Comparison of ENCODE assay signal across 8 mouse cellular contexts in the genomic region with DNA sequence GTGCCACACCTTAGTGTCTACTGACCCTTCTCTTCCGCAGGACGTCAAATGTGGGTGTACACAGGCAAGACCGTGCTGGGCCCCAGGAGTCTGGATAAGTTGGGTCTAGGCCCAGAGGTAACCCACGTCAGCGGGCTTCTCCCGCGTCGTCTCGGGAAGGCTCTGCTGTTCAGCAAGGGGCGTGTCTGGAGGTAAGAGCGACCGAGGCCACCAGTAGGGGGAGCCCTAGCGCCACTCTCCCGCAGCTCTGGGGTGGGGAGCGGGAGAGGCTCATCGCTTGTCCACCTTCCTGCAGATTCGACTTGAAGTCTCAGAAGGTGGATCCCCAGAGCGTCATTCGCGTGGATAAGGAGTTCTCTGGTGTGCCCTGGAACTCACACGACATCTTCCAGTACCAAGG. TPM values are rescaled to one million over a fixed set of nuclear protein-coding genes. Genes with fewer than 3 reads are reported as not detected.
DNase-seq lines count a peak whose midpoint lies in the region; ATAC-seq lines count a peak whose summit lies in the region.

No protein-coding gene starts in this region.

- H3K4me2 ChIP-seq in forebrain, embryonic 16.5 days (ENCODE audit: low read length): no peak overlapping the region; the same call in 1 of the 2 replicates
- peak overlapping the region; percentile 37 for H3K4me2 ChIP-seq in hindbrain, embryonic 13.5 days

- H3K9ac ChIP-seq in forebrain, embryonic 16.5 days (replicated peaks; ENCODE audit: low read depth, low read length): no peak overlapping the region
- no peak overlapping the region; the same call in 1 of the 2 replicates for H3K9ac ChIP-seq in hindbrain, embryonic 13.5 days

- no peak overlapping the region for H3K27ac ChIP-seq in forebrain, embryonic 16.5 days (ENCODE audit: low read length)
- no peak overlapping the region for H3K27ac ChIP-seq in hindbrain, embryonic 13.5 days

- under 1% methylated on average over 21 of the region's 21 CpGs for WGBS in forebrain, embryonic 16.5 days
- WGBS in hindbrain, embryonic 13.5 days: under 1% methylated on average over 21 of the region's 21 CpGs

- peaks cover 47% of the 10 kb centered on the region for H3K27me3 ChIP-seq in forebrain, embryonic 16.5 days (replicated peaks; ENCODE audit: control insufficient read depth, insufficient read depth, low read length)
- H3K27me3 ChIP-seq in hindbrain, embryonic 13.5 days: peaks cover 82% of the 10 kb centered on the region

- H3K4me3 ChIP-seq in forebrain, embryonic 16.5 days (replicated peaks; ENCODE audit: low read length): no peak overlapping the region
- no peak overlapping the region for H3K4me3 ChIP-seq in hindbrain, embryonic 13.5 days

- peak; percentile 55 for DNase-seq in NIH3T3 (ENCODE audit: low read depth)
- DNase-seq in cerebellum, adult 18-20 months: peak; percentile 89 to 94
- DNase-seq in left cerebral cortex, postnatal 10 days (ENCODE audit: extremely low spot score in 1 of 2, low spot score in 2 of 2): peak; percentile 53 to 86
- peak; percentile 71 for DNase-seq in right cerebral cortex, postnatal 25 days
- peak; percentile 56 to 66 for DNase-seq in urinary bladder, postnatal 36 days (ENCODE audit: low spot score in 2 of 2)

- H3K4me1 ChIP-seq in forebrain, embryonic 16.5 days (replicated peaks; ENCODE audit: control insufficient read depth, insufficient read depth, low read length): peaks cover 4% of the 10 kb centered on the region
- H3K4me1 ChIP-seq in hindbrain, embryonic 13.5 days (replicated peaks): peaks cover 23% of the 10 kb centered on the region

- no peaks in the 10 kb centered on the region for H3K9me3 ChIP-seq in forebrain, embryonic 16.5 days (ENCODE audit: control insufficient read depth, low read length)
- H3K9me3 ChIP-seq in hindbrain, embryonic 13.5 days: no peaks in the 10 kb centered on the region

- intact Hi-C loops in left cerebral cortex, postnatal 10 days (cut with DNase I): no loop called here

- no peaks in the 10 kb centered on the region for H3K36me3 ChIP-seq in forebrain, embryonic 16.5 days (ENCODE audit: control insufficient read depth, insufficient read depth)
- no peaks in the 10 kb centered on the region for H3K36me3 ChIP-seq in hindbrain, embryonic 13.5 days

- ATAC-seq in forebrain, embryonic 16.5 days: peak; percentile 85
- ATAC-seq in hindbrain, embryonic 13.5 days (ENCODE audit: low FRiP score): 0 out of 2 replicates have a peak, but pooled peaks have one; percentile 53
- peak; percentile 89 for ATAC-seq in megakaryocyte progenitor cell, adult 5-6 weeks (replicated peaks; ENCODE audit: poor library complexity)

RNA-seq across cellular contexts. Expression of gene Slc12a5, which starts 7.4 kb away (rescaled TPM):
- polyA plus RNA-seq in forebrain, embryonic 16.5 days (2015; fragmentation: Nextera tagmentation; extraction: Ambion mirVana): 13.1 and 22.4 TPM in 2 replicates
- 21.4 and 22.1 TPM in 2 replicates for polyA plus RNA-seq in hindbrain, embryonic 13.5 days (2015; fragmentation: Nextera tagmentation; extraction: Ambion mirVana)
- 100 to 1,000 TPM; 350 to 355 TPM for total RNA-seq in left cerebral cortex, postnatal 10 days (2021)
- total RNA-seq in megakaryocyte progenitor cell, adult 5-6 weeks (2015): 0.15 and 0.27 TPM in 2 replicates
- total RNA-seq in megakaryocyte progenitor cell, adult 5-6 weeks (2017): 0.51 and 0.96 TPM in 2 replicates

RNA-seq across cellular contexts. Expression of gene Mmp9, which starts 12.6 kb away (rescaled TPM):
- polyA plus RNA-seq in forebrain, embryonic 16.5 days (2015; fragmentation: Nextera tagmentation; extraction: Ambion mirVana): 16.9 and 20.6 TPM in 2 replicates
- 23.8 and 25.2 TPM in 2 replicates for polyA plus RNA-seq in hindbrain, embryonic 13.5 days (2015; fragmentation: Nextera tagmentation; extraction: Ambion mirVana)
- total RNA-seq in left cerebral cortex, postnatal 10 days (2021): 1 to 10 TPM; 2.9 to 3.4 TPM
- total RNA-seq in megakaryocyte progenitor cell, adult 5-6 weeks (2015): 11.2 and 14.2 TPM in 2 replicates
- 5.7 and 11.8 TPM in 2 replicates for total RNA-seq in megakaryocyte progenitor cell, adult 5-6 weeks (2017)

RNA-seq across cellular contexts. Expression of gene Zfp335, which starts 41.7 kb away (rescaled TPM):
- polyA plus RNA-seq in forebrain, embryonic 16.5 days (2015; fragmentation: Nextera tagmentation; extraction: Ambion mirVana): 16.2 and 19.9 TPM in 2 replicates
- 13.1 and 13.9 TPM in 2 replicates for polyA plus RNA-seq in hindbrain, embryonic 13.5 days (2015; fragmentation: Nextera tagmentation; extraction: Ambion mirVana)
- 10 to 100 TPM; 22.7 to 24.4 TPM for total RNA-seq in left cerebral cortex, postnatal 10 days (2021)
- total RNA-seq in megakaryocyte progenitor cell, adult 5-6 weeks (2015): 10.4 and 11.3 TPM in 2 replicates
- total RNA-seq in megakaryocyte progenitor cell, adult 5-6 weeks (2017): 6.8 and 8.2 TPM in 2 replicates

Comparison
In these comparisons a context has a peak if more than half of its experiments do, and no peak if none do; other contexts are left out.
1. RNA of gene Slc12a5, which starts 7.4 kb away (total RNA-seq): 350 to 355 TPM in left cerebral cortex, postnatal 10 days; 0.15 to 0.96 TPM in megakaryocyte progenitor cell, adult 5-6 weeks; every median in the first group is over 100 times any median in the second.
2. Peak in every context shown above with its lines, with median percentiles within 50 percentile points of each other: DNase-seq and ATAC-seq.